Mouse (Mus musculus): Measurements from ENCODE around the gene Tmem247.

DNA sequence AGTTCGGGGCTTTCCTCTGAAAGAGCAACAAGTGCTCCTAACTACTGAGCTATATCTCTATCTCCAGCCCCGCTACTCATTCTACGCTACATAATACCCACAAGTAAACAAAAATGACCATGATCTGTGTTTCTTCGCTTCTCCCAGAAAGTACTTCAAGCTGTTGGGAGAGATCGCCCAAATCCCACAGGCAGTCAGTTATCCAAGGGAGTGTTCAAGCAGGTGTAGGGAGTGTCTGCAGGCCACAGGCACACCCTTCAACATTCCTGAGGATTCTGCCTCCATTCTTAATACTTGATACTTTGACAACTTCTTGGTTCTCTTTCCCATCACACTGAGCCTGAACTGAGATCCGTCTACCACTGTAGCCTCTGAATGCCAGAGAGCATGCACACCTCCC, 26.0 kb downstream of the Tmem247 start:
- TF ChIP-seq CTCF (IDR thresholded peaks at IDR 0.05; ENCODE audit: borderline replicate concordance, extremely low read depth, insufficient read depth, insufficient read length), result no peak
- TF ChIP-seq POLR2A (IDR thresholded peaks at IDR 0.05; ENCODE audit: borderline replicate concordance, extremely low read depth, insufficient read depth, insufficient read length, poor library complexity, severe bottlenecking), result no peak

Data from brain, embryonic 14.5 days (tissue).